Mouse (Mus musculus): ENCODE measurements around the gene Palm3. TPM values are rescaled to one million over a fixed set of nuclear protein-coding genes. Genes with fewer than 3 reads are reported as not detected.

Palm3 gene
- polyA plus RNA-seq, 1 experiment from 2014 or later, result 9.0 TPM

DNA sequence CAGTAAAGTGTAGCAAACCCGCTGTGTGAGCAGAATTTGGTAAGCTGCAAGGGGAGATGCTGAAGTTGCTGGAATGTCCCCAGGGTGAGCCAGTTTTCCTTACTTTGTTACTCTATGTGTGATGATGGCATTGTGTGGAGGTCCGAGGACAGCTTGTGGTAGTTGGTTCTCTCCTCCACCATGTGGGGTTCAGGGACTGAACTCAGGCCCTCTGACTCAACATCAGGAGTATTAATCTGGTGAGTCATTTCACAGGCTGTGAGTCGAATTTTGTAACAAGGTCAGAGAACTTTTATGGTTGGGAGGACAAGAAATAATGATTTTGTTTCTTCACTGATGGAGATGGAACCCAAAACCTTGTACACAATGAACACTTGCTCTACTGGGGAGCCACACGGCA is 11.5 kb downstream of the Palm3 start:
- 80% methylated on average over 4 of the region's 4 CpGs for WGBS
- no peak for ATAC-seq (ENCODE audit: insufficient number of reproducible peaks, insufficient read depth, low FRiP score, low TSS enrichment)
- Histone ChIP-seq H3K4me1 (no peaks in the 10 kb centered on the region), H3K4me2 (replicated peaks) (no peak overlapping the region), H3K27me3 (peaks cover 15% of the 10 kb centered on the region), H3K9ac (no peak overlapping the region), H3K36me3 (no peaks in the 10 kb centered on the region), H3K27ac (no peak overlapping the region), H3K9me3 (no peaks in the 10 kb centered on the region), H3K4me3 (no peak overlapping the region)

DNA sequence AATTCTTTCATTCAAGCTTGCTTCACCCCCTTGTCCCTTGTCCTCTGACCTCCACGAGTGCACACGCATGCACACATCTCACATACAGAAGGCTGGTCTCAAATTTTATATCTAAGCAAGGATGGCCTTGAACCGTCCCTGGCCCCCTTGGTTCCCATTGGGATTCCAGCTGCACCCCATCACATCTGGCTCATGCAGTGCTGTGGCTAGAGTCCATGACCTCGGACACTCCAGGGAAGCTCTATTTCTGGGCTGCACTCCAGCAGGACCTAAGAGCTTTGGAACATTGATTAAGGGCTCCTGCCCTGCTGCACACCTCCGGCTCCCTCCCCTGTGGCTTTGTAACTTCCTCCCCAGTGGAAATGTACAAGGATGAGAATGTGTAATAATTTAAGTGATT is 16.7 kb downstream of the Palm3 start:
- Histone ChIP-seq H3K4me3 (no peak overlapping the region), H3K4me1 (peaks cover 10% of the 10 kb centered on the region), H3K4me2 (replicated peaks) (no peak overlapping the region), H3K36me3 (no peaks in the 10 kb centered on the region), H3K27me3 (peaks cover 35% of the 10 kb centered on the region), H3K9ac (no peak overlapping the region), H3K9me3 (no peaks in the 10 kb centered on the region), H3K27ac (no peak overlapping the region)
- 71% methylated on average over 5 of the region's 5 CpGs for WGBS
- ATAC-seq (ENCODE audit: insufficient number of reproducible peaks, insufficient read depth, low FRiP score, low TSS enrichment), result no peak

DNA sequence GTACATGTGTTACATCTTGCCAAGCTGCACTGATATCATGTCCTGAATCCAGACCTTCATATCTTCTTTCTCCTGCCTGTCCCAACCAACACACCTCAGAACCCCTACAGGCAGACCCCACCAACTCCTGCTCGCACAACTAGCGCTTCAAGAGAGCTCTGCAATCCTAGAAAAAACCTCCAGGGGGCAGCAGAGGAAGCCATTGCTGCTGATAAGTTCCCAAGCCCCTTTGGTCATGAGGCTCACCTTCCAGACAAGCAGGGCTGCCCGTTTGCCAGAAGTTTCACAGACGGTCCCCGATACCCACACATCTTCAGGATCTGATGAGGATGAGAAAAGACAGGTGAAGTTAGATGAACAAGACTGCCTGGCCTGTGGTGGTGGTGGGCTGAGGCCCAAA is 17.8 kb downstream of the Palm3 start:
- Histone ChIP-seq H3K27me3 (peaks cover 45% of the 10 kb centered on the region), H3K9ac (no peak overlapping the region), H3K27ac (no peak overlapping the region), H3K4me3 (no peak overlapping the region), H3K4me1 (peaks cover 10% of the 10 kb centered on the region), H3K4me2 (replicated peaks) (no peak overlapping the region), H3K9me3 (no peaks in the 10 kb centered on the region), H3K36me3 (no peaks in the 10 kb centered on the region)
- WGBS, result 4% methylated on average over 5 of the region's 5 CpGs
- ATAC-seq (ENCODE audit: insufficient number of reproducible peaks, insufficient read depth, low FRiP score, low TSS enrichment), result no peak

DNA sequence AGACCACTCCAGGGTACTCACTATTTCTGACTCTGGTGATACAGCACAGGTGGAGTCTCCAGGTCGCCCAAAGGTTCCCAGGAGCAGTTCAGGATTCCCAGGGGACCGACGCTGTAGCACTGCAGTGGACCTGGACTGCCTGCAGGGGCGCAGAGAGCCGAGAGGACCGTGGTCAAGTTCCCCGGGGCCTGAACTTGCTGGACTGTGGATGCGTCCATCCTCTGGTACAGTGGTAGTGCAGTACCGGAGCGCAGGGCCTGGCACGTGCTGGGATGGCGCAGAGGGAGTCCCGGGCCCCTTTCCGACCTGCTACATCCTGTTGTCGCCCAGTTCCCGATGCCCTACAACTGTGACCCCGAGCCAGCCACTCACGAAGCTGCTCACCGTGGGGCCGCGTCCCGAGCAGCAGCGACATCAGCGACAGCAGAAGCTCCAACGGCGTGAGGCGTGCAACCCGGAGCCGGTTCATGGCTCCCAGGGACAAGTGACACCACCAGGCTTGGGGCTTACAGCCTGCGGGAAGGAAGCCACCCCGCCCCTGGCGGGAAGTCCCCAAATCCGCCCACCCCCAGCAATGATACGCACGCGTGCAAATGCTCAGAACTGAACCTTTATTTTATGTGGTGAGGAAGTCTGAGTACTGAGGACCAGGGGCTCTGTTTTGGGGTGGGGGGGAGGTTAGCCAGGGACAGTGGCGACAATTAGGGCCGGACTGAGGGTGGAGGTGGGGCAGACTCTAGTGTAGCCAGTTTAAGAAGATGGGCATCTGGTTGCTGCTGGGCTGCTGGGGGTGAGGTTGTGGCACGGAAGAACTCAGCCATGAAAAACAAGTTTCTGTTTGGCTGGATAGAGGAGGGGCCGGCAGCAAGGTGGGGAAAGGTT is 21.0 kb downstream of the Palm3 start, which contains the start of gene Il27ra:
Gene Il27ra, minus strand, starts transcription at position 524 of the 882 bp plus-strand sequence.
- Histone ChIP-seq H3K27me3 (peaks cover 61% of the 10 kb centered on the region), H3K27ac (no peak within 1 kb of the TSS), H3K9me3 (no peaks in the 10 kb centered on the region), H3K4me2 (replicated peaks) (peak within 1 kb of the TSS; percentile 76), H3K4me1 (peaks cover 15% of the 10 kb centered on the region), H3K4me3 (peak within 1 kb of the TSS; percentile 37), H3K36me3 (no peaks in the 10 kb centered on the region), H3K9ac (peak within 1 kb of the TSS; percentile 49)
- 5% methylated on average over 40 of the region's 40 CpGs for WGBS
- ATAC-seq (ENCODE audit: insufficient number of reproducible peaks, insufficient read depth, low FRiP score, low TSS enrichment), result no peak

DNA sequence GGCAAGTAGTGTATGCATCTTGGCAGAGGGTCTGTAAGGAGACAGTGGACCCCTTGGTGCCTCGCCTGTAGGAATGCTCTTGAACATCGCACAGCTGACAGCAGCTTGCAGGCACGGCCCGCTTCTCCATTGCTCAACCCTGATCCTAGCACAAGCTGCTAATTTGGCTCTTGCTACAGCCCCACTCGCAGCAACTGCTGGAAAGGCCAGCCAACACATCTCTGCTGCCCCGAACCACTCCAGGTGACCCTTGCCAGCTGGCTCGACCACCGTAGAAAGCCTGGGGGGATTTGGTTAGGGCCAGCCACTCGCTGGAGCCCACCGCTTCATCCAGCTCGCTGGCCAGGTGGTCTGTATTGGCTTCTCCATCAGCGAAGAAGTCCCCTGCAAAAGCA is 21.7 kb downstream of the Palm3 start:
- Histone ChIP-seq H3K27me3 (peaks cover 61% of the 10 kb centered on the region), H3K4me3 (peak overlapping the region; percentile 37; the same call in 1 of the 2 replicates), H3K36me3 (no peaks in the 10 kb centered on the region)

DNA sequence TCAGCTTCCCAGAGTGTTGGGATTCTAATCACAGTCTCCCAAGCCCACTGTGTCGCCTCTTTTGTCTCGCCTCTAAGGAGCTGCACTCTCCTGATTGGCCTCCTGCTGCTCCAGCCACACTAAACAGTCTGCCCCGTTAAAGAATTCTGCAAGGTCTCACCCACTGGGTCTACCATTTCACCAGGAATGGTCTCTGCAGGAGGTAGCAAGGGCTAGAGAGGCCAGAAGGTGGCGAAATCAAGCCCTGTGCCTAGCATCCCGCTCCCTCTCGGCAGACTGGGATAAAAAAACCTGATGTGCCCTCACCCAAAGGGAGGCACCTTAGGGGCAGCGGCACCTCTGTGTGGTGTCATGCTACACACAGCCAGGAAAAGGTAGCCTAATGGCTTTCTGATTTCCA is 22.8 kb downstream of the Palm3 start:
- H3K27ac ChIP-seq, result no peak overlapping the region
- no peak for ATAC-seq (ENCODE audit: insufficient number of reproducible peaks, insufficient read depth, low FRiP score, low TSS enrichment)
- H3K4me2 ChIP-seq (replicated peaks), result no peak overlapping the region
- H3K4me1 ChIP-seq, result peaks cover 15% of the 10 kb centered on the region
- H3K9ac ChIP-seq, result no peak overlapping the region
- no peaks in the 10 kb centered on the region for H3K36me3 ChIP-seq
- H3K4me3 ChIP-seq, result no peak overlapping the region
- H3K27me3 ChIP-seq, result peaks cover 58% of the 10 kb centered on the region
- WGBS, result 5% methylated on average over 7 of the region's 7 CpGs
- H3K9me3 ChIP-seq, result no peaks in the 10 kb centered on the region

More for the DNA sequence above, 21.7 kb downstream of the Palm3 start:
- WGBS, result 26% methylated on average over 12 of the region's 12 CpGs
- H3K27ac ChIP-seq, result no peak overlapping the region
- H3K9me3 ChIP-seq, result no peaks in the 10 kb centered on the region
- no peak for ATAC-seq (ENCODE audit: insufficient number of reproducible peaks, insufficient read depth, low FRiP score, low TSS enrichment)
- H3K4me2 ChIP-seq (replicated peaks), result peak overlapping the region; percentile 76
- peaks cover 15% of the 10 kb centered on the region for H3K4me1 ChIP-seq
- H3K9ac ChIP-seq, result no peak overlapping the region

DNA sequence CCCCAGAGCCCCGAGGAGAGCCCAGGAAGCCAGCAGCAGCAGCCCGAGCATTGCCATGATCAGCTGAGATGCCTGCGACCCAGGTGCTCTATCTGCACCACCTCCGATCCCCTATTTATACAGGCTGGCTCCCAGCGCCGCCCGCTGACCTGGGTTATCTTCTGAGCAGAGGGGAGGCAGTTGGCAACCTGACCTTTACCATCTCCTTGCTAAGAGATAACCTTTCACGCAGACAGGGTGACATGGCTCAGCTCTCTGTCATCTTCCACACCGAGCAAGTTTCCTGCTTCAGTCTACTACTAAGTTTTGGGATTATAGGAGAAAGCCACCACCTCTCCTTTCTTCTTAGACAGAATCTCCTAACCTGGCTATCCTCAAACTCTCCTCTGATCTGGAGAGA is 23.6 kb downstream of the Palm3 start, which contains the start of gene Rln3:
Gene Rln3, minus strand, starts transcription at position 101 of the 400 bp plus-strand sequence.
- Histone ChIP-seq H3K9me3 (no peaks in the 10 kb centered on the region), H3K4me1 (peaks cover 15% of the 10 kb centered on the region), H3K4me2 (replicated peaks) (peak within 1 kb of the TSS; percentile 26), H3K36me3 (no peaks in the 10 kb centered on the region), H3K27me3 (peaks cover 58% of the 10 kb centered on the region), H3K9ac (no peak within 1 kb of the TSS), H3K27ac (no peak within 1 kb of the TSS), H3K4me3 (no peak within 1 kb of the TSS)
- WGBS, result 8% methylated on average over 9 of the region's 9 CpGs
- ATAC-seq (ENCODE audit: insufficient number of reproducible peaks, insufficient read depth, low FRiP score, low TSS enrichment), result no peak

DNA sequence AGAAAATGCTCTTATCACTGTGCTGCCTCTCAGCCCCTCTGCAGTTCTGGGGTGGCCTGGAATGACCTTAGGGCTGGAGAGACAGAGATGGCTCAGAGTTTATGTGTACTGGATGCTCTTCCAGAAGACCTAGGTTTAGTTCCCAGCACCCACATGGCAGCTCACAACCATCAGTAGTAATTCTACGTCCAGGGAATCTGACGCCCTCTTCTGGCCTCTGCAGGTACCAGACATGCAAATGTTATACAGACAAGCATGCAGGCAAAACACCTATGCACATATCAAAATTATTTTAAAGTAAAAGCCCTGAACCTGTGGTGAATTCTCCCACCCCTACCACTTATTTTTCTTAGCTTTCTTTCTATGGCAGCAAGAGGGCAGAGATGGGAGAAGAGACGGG is 25.2 kb downstream of the Palm3 start:
- no peaks in the 10 kb centered on the region for H3K36me3 ChIP-seq
- H3K4me1 ChIP-seq, result peaks cover 15% of the 10 kb centered on the region
- ATAC-seq (ENCODE audit: insufficient number of reproducible peaks, insufficient read depth, low FRiP score, low TSS enrichment), result no peak
- WGBS, result 76% methylated on average over 3 of the region's 3 CpGs
- H3K27me3 ChIP-seq, result peaks cover 48% of the 10 kb centered on the region
- no peak overlapping the region for H3K4me2 ChIP-seq (replicated peaks)
- H3K27ac ChIP-seq, result no peak overlapping the region
- no peaks in the 10 kb centered on the region for H3K9me3 ChIP-seq
- no peak overlapping the region for H3K9ac ChIP-seq
- H3K4me3 ChIP-seq, result no peak overlapping the region

DNA sequence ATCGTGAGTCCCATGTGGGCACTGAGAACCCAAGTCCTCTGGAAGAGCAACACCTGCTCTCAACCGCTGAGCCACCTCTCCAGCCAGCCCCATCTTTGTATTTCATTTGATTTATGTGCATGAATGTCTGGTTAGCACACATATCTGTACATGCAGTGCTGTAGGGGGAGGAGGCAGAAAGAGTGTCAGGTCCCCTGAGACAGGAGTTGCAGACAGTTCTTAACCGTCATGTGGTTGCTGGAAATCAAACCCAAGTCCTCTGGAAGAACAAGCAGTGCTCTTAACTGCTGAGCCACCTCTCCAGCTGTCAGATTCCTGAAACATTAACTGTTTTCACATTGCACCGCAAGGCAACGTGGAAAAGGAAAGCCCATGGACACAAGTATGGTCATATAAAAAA is 26.9 kb downstream of the Palm3 start:
- Histone ChIP-seq H3K9me3 (no peaks in the 10 kb centered on the region), H3K36me3 (no peaks in the 10 kb centered on the region), H3K9ac (no peak overlapping the region), H3K4me1 (0 out of 2 replicates have a peak, but pooled peaks cover 5% of the 10 kb centered on the region), H3K4me2 (replicated peaks) (no peak overlapping the region), H3K27ac (no peak overlapping the region), H3K27me3 (peaks cover 31% of the 10 kb centered on the region), H3K4me3 (no peak overlapping the region)
- ATAC-seq (ENCODE audit: insufficient number of reproducible peaks, insufficient read depth, low FRiP score, low TSS enrichment), result no peak
- WGBS, result 69% methylated on average over 5 of the region's 5 CpGs

DNA sequence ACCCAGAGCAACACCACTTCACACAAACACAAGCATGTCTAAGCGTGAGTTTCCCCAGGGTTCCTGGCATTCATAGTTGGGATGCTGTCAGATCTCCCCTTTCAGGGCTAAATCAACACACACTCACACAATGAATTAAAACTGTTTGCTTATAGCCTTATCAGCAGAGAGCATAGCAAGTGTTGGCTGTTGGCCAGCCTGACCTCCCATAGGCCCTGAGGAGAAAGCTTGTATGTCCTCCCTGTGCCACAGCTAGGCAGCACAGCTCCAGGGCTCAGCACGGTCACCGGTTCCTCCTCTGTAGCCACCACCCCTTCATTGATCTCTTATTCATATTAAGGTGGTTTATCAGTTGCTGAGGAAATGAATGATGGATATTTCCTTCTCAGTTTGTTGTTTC is 31.5 kb downstream of the Palm3 start:
- no peak overlapping the region for H3K4me3 ChIP-seq
- no peaks in the 10 kb centered on the region for H3K27me3 ChIP-seq
- H3K4me2 ChIP-seq (replicated peaks), result no peak overlapping the region
- no peak overlapping the region for H3K9ac ChIP-seq
- no peak for ATAC-seq (ENCODE audit: insufficient number of reproducible peaks, insufficient read depth, low FRiP score, low TSS enrichment)
- H3K9me3 ChIP-seq, result no peaks in the 10 kb centered on the region
- H3K36me3 ChIP-seq, result no peaks in the 10 kb centered on the region
- no peak overlapping the region for H3K27ac ChIP-seq
- no peaks in the 10 kb centered on the region for H3K4me1 ChIP-seq
- WGBS, result 81% methylated on average over 3 of the region's 3 CpGs

DNA sequence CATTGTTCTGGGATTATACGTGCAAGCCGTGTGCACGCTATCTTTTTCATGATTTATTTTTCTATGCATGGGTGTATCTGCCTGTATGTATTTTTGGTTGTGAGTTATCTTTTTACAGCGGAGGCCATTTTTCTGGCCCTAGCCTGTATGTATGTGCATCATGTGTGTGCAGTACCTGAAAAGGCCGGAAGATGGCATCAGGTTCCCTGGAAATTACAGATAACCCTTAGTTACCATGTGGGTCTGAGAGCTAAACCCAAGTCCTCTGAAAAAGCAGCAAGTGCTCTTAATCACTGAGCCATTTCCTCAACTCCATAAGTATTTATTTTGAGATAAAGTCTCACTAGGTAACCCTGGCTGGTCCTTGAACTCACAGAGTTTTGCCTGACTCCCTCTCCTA is 32.0 kb downstream of the Palm3 start:
- no peaks in the 10 kb centered on the region for H3K27me3 ChIP-seq
- WGBS, result 91% methylated on average over 5 of the region's 5 CpGs
- no peak for ATAC-seq (ENCODE audit: insufficient number of reproducible peaks, insufficient read depth, low FRiP score, low TSS enrichment)
- no peak overlapping the region for H3K27ac ChIP-seq
- H3K9me3 ChIP-seq, result no peaks in the 10 kb centered on the region
- H3K36me3 ChIP-seq, result no peaks in the 10 kb centered on the region
- H3K9ac ChIP-seq, result no peak overlapping the region
- H3K4me2 ChIP-seq (replicated peaks), result no peak overlapping the region
- no peaks in the 10 kb centered on the region for H3K4me1 ChIP-seq
- no peak overlapping the region for H3K4me3 ChIP-seq

DNA sequence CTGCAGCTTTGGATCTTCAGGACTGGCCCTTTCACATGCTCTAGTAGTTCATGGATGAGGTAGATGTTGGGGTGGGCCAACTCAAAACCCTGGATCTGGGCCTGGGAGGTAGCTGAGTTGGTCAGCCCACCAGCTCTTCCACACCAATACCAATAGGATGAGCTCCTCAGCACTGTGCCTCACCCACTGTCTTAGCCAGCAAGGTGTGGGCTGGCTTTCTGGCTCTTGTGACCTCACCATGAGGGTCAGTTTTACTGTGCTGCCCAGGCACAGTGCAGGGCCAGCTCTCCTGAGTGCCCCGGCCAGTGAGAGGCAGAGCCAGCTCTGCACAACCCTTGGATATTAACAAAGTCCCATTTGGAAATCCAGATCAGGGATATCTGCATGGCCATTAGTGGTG is 36.6 kb downstream of the Palm3 start:
- 84% methylated on average over 1 of the region's 1 CpGs for WGBS
- Histone ChIP-seq H3K27ac (no peak overlapping the region), H3K27me3 (no peaks in the 10 kb centered on the region), H3K36me3 (no peaks in the 10 kb centered on the region), H3K4me1 (no peaks in the 10 kb centered on the region), H3K4me3 (no peak overlapping the region), H3K9ac (no peak overlapping the region), H3K4me2 (replicated peaks) (no peak overlapping the region), H3K9me3 (no peaks in the 10 kb centered on the region)
- ATAC-seq (ENCODE audit: insufficient number of reproducible peaks, insufficient read depth, low FRiP score, low TSS enrichment), result no peak

All from embryonic facial prominence, embryonic 12.5 days (tissue).